Mouse (Mus musculus): ENCODE results near the gene Rnf169.

GRCm38 (mm10) chr7:100012515-100012914 is 32.3 kb upstream of the Rnf169 start:
- TF ChIP-seq CTCF (IDR thresholded peaks at IDR 0.05; ENCODE audit: extremely low read depth, insufficient read depth, low read length) (no peak), POLR2A (IDR thresholded peaks at IDR 0.05; ENCODE audit: extremely low read depth, insufficient read depth, low read length) (no peak)
